Mouse (Mus musculus): ENCODE measurements around the gene Ppp1r9a. TPM values are rescaled to one million over a fixed set of nuclear protein-coding genes. Genes with fewer than 3 reads are reported as not detected.
"Not testable (repeated sequence)": the region's sequence is repeated elsewhere in the genome, so short reads cannot be mapped to it uniquely, and the experiment has no call there.

The Ppp1r9a gene
- polyA plus RNA-seq, 1 experiment from 2014 or later: 18.7 TPM

DNA sequence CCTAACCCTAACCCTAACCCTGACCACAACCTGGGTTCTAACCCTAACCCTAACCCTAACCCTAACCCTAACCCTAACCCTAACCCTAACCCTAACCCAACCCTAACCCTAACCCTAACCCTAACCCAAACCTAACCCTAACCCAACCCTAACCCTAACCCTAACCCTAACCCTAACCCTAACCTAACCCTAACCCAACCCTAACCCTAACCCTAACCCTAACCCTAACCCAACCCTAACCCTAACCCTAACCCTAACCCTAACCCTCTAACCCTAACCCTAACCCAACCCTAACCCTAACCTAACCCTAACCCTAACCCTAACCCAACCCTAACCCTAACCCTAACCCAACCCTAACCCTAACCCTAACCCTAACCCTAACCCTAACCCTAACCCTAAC is 21.1 kb downstream of the Ppp1r9a start:
- H3K4me3 ChIP-seq; DNase-seq (ENCODE audit: extremely low spot score, low spot score): not testable (repeated sequence)
- H3K36me3 ChIP-seq (replicated peaks): peaks cover 28% of the 10 kb centered on the region

DNA sequence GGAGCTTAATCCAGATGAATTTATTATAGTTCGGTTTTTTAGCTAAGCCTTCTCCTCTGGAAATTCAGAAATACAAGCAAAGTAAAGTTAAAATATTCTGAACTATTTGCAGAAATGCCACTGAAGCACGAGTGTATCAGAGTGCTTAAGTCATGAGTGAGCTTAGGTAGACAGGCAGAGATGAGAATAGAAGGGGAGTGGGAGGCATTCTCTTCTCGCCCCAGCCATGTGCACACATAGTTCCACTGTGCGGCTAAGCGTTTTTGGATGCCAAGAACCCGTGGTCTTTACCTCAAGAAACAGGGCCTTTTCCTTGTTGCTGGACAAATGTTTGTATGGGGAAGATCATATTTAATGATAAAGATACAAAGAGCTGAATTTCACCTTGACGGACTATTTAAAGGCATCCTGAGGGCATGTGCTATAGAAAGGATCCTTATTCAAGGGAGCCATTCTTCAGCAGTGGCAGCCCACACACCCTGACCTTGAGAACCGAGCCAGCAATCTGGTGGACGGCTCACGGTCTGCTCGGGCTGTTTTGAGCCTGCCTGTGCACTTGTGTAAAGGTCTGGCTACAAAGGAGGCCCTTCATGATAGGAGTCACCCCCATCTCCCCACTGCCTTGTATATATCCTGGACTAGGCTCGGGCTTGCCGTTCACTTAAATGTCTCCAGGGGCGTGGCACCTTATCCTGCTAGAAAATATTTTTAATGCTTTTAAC is 23.4 kb downstream of the Ppp1r9a start:
- 81% methylated on average over 14 of the region's 14 CpGs for WGBS
- Histone ChIP-seq H3K36me3 (replicated peaks) (peaks cover 10% of the 10 kb centered on the region), H3K4me1 (peaks cover 12% of the 10 kb centered on the region), H3K27ac (no peak overlapping the region), H3K4me3 (no peak overlapping the region), H3K9me3 (no peaks in the 10 kb centered on the region), H3K27me3 (ENCODE audit: poor library complexity, severe bottlenecking) (no peaks in the 10 kb centered on the region)
- DNase-seq (ENCODE audit: extremely low spot score, low spot score): no peak

More for the DNA sequence above, 21.1 kb downstream of the Ppp1r9a start:
- not testable (repeated sequence) for H3K27ac ChIP-seq; H3K4me1 ChIP-seq; H3K27me3 ChIP-seq (ENCODE audit: poor library complexity, severe bottlenecking); H3K9me3 ChIP-seq

DNA sequence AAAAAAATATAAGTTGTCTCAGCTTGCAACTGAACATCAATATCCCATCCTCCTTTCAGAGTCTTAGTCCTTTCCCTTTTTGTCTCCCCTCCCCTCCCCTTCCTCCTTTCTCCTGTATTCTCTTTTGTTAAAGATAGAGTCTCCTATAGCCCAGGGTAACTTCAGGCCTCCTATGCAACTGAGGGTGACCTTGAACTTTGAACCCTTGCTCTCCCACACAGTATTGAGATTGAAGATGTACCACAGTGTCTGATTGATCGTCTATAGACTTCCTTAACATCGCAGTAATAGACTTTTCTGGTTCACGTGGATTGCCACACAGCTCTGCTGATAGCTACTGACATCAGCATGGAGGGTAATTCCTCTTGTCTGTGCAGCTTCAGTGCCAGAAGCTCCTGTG is 27.6 kb downstream of the Ppp1r9a start:
- 92% methylated on average over 3 of the region's 3 CpGs for WGBS
- no peak for DNase-seq (ENCODE audit: extremely low spot score, low spot score)
- H3K4me1 ChIP-seq: peaks cover 12% of the 10 kb centered on the region

DNA sequence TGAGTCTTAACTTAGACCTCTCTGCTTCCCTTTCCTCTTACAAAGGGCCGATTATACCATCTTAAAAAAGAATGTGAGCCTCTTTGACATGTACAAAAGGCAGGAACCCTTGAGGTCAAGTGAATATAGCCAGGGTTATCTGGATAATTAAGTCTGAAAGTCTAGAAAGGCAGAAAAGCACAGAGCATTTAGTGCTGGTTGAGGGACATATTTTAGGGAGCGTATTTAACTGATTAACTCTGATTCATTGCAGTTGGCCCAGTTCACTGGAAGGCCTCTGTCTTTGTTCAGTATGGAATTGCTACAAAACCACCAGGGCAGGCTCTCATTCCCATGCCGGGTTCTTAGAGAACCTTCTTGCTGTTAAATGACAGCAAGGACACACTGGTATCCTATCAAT is 36.2 kb downstream of the Ppp1r9a start:
- no peaks in the 10 kb centered on the region for H3K9me3 ChIP-seq
- H3K4me3 ChIP-seq: no peak overlapping the region
- H3K36me3 ChIP-seq (replicated peaks): no peaks in the 10 kb centered on the region
- peaks cover 18% of the 10 kb centered on the region; the same call in 1 of the 2 replicates for H3K27me3 ChIP-seq (ENCODE audit: poor library complexity, severe bottlenecking)
- H3K4me1 ChIP-seq: peaks cover 46% of the 10 kb centered on the region
- no peak for DNase-seq (ENCODE audit: extremely low spot score, low spot score)
- peak overlapping the region; percentile 72 for H3K27ac ChIP-seq
- WGBS: 2% methylated on average over 3 of the region's 3 CpGs

More for the DNA sequence above, 27.6 kb downstream of the Ppp1r9a start:
- no peaks in the 10 kb centered on the region for H3K9me3 ChIP-seq
- no peaks in the 10 kb centered on the region for H3K27me3 ChIP-seq (ENCODE audit: poor library complexity, severe bottlenecking)
- H3K4me3 ChIP-seq: no peak overlapping the region
- H3K36me3 ChIP-seq (replicated peaks): peaks cover 5% of the 10 kb centered on the region
- H3K27ac ChIP-seq: no peak overlapping the region

DNA sequence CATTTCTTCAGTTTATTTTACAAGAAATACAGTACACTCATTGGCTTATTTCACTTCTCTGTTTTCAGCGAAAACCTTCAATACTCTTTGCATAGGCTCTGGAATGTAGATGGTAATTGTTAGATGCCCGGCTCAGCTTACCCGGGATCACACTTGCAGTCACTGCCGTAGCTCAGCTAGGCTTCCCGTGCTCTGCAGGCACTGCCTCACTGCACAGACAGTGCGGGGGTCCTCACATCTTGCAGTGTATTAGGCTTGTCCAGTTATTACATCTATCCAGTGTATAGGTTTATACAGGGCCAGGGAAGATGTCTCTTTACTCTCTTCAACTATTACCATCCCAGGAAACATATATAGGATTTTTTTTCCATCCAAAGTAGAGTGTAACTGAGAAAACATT is 37.4 kb downstream of the Ppp1r9a start:
- Histone ChIP-seq H3K4me3 (no peak overlapping the region), H3K36me3 (replicated peaks) (no peaks in the 10 kb centered on the region), H3K27ac (peak overlapping the region; percentile 72; the same call in 1 of the 2 replicates), H3K4me1 (peaks cover 46% of the 10 kb centered on the region), H3K9me3 (no peaks in the 10 kb centered on the region), H3K27me3 (ENCODE audit: poor library complexity, severe bottlenecking) (peaks cover 18% of the 10 kb centered on the region; the same call in 1 of the 2 replicates)
- DNase-seq (ENCODE audit: extremely low spot score, low spot score): no peak
- 58% methylated on average over 6 of the region's 6 CpGs for WGBS

DNA sequence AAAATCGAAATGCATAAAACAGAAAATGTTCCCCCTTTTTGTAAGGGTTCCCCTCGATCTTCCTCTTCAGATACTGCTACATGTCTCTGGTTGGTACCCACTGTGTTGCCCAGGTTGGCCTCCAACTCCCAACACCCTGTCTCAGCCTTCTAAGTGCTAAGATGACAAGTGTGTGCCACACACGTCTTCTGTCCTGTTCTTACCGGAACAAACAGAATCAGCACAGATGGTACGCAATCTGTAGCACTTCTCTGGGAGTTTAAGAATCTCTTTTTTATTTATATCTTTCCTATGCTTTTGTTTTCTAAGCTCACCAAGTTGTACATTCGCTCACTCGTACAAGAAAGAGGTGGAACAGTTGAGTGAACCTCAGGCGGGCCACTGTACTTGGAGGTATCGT is 37.9 kb downstream of the Ppp1r9a start:
- H3K36me3 ChIP-seq (replicated peaks): no peaks in the 10 kb centered on the region
- H3K27me3 ChIP-seq (ENCODE audit: poor library complexity, severe bottlenecking): peaks cover 18% of the 10 kb centered on the region; the same call in 1 of the 2 replicates
- no peak for DNase-seq (ENCODE audit: extremely low spot score, low spot score)
- 92% methylated on average over 9 of the region's 9 CpGs for WGBS
- no peak overlapping the region for H3K4me3 ChIP-seq
- no peaks in the 10 kb centered on the region for H3K9me3 ChIP-seq
- H3K27ac ChIP-seq: no peak overlapping the region
- peaks cover 46% of the 10 kb centered on the region for H3K4me1 ChIP-seq

DNA sequence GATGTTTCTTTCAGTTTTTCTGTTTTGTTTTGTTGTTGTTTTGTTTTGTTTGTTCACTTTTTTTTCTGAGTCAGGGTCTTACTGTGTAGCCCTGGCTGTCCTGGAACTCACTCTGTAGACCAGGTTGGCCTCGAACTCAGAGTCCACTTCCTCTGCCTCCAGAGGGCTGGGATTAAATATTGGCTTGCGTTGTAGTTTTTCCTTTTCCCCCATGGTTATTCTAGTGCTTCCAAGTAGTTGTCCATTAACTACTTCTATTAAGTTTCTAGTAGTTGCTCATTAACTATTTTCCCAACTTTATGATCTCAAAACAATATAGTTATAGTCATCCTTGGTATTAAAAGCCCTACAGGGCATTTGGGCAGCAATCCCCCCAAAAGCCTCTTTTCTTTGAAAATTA is 41.1 kb downstream of the Ppp1r9a start:
- 89% methylated on average over 2 of the region's 2 CpGs for WGBS

DNA sequence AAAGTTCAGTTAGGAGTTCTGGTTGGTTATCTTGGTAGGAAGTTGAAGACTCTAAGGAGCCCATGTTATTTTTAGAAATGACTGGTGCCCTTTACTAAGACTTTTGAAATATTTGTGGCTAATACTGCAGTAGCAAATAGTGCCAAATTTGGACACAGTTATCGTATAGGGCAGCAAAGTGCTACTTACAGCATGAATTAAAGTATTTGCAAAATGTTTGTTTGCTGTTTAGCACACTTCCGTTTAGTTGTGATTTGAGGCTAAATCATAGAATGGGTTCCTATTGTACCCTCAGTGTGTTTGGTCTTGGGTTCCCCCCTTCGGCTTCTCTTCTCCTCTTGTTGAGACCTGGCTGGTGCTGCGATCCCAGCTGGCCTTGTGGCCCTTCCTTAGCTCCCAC is 45.3 kb downstream of the Ppp1r9a start:
- no peak for DNase-seq (ENCODE audit: extremely low spot score, low spot score)
- Histone ChIP-seq H3K4me3 (no peak overlapping the region), H3K27me3 (ENCODE audit: poor library complexity, severe bottlenecking) (no peaks in the 10 kb centered on the region), H3K4me1 (peaks cover 14% of the 10 kb centered on the region), H3K27ac (0 out of 2 replicates have a peak overlapping the region, but pooled peaks have one; percentile 21), H3K36me3 (replicated peaks) (no peaks in the 10 kb centered on the region), H3K9me3 (no peaks in the 10 kb centered on the region)
- 97% methylated on average over 4 of the region's 4 CpGs for WGBS

More for the DNA sequence above, 41.1 kb downstream of the Ppp1r9a start:
- no peaks in the 10 kb centered on the region for H3K27me3 ChIP-seq (ENCODE audit: poor library complexity, severe bottlenecking)
- peaks cover 16% of the 10 kb centered on the region for H3K4me1 ChIP-seq
- no peak overlapping the region for H3K4me3 ChIP-seq
- DNase-seq (ENCODE audit: extremely low spot score, low spot score): no peak
- no peaks in the 10 kb centered on the region for H3K36me3 ChIP-seq (replicated peaks)
- no peaks in the 10 kb centered on the region for H3K9me3 ChIP-seq
- H3K27ac ChIP-seq: no peak overlapping the region

DNA sequence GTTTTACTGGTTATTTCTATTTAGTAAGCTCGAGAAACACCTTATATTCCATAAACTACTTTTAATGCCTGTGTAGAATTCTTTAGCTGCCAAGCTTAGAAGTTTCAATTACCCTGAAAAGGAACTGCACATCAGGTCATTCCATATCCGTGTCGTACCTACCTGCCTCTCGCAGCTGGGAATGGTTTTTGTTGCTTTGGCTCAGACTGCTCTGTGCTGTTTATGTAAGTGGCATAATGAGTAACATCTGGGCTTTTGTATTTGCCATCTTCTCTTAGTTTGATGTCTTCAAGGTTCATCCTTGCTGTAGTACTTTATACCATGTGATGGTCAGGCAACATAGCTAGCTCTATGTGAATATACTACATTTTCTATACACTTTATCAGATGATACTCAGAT is 47.0 kb downstream of the Ppp1r9a start:
- Histone ChIP-seq H3K27ac (no peak overlapping the region), H3K4me3 (no peak overlapping the region), H3K36me3 (replicated peaks) (no peaks in the 10 kb centered on the region), H3K9me3 (no peaks in the 10 kb centered on the region), H3K4me1 (peaks cover 17% of the 10 kb centered on the region), H3K27me3 (ENCODE audit: poor library complexity, severe bottlenecking) (no peaks in the 10 kb centered on the region)
- no peak for DNase-seq (ENCODE audit: extremely low spot score, low spot score)
- 72% methylated on average over 4 of the region's 4 CpGs for WGBS

DNA sequence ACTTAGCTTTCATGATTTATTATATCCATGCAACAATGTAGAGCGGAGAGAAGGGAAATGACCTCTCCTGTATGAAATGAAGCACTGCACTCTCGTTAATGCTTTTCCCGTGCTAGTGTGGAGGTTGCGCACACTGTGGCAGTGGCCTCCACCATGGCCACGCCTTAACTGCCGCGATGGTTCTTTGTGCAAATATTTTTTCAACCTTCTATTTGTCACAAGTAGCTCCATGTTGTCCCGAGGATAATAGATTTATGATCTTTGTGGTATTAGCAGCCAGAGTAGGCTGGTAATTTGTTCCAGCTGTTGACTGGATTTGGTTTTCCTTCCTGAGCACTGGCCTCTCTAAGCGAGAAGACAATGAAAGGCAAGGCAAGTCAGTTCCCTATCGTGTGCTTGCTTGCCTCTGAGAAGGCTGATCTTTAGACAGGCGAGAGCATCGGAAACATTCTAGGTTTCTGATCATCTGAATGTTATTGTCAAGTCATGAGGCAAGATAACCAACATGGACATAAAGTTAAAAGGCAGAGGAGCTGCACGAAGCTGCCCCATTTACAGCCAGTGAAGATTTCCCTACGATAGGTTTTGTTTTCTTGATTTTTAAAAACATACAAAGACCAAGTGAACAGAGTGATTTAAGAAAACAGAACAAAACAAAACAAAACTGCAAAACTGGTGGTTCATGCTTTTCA is 50.5 kb downstream of the Ppp1r9a start:
- 0 out of 2 replicates have a peak overlapping the region, but pooled peaks have one; percentile 25 for H3K27ac ChIP-seq

DNA sequence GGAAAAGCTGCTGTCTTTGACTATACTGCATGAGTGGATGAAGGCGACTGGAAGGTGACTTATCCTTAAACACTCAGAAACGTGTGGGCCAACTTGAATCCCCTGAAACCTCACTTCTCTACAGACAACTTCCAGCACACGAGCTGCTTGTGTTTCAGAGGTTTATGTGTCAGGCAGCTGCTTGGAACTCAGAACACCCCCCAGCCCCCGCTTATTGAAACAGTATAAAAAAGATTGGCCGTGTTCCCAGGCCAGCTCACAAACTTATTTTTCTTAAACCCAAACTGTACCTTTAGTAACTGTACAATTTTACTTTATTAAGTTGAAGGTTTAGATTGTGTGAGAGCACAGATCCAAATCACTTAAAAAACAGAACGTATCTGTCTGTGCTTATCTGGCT is 53.9 kb downstream of the Ppp1r9a start:
- no peak overlapping the region for H3K4me3 ChIP-seq
- peaks cover 3% of the 10 kb centered on the region; the same call in 1 of the 2 replicates for H3K4me1 ChIP-seq
- H3K27ac ChIP-seq: no peak overlapping the region
- no peaks in the 10 kb centered on the region for H3K36me3 ChIP-seq (replicated peaks)
- 88% methylated on average over 6 of the region's 6 CpGs for WGBS
- no peaks in the 10 kb centered on the region for H3K9me3 ChIP-seq
- no peak for DNase-seq (ENCODE audit: extremely low spot score, low spot score)
- no peaks in the 10 kb centered on the region for H3K27me3 ChIP-seq (ENCODE audit: poor library complexity, severe bottlenecking)

More for the DNA sequence above, 50.5 kb downstream of the Ppp1r9a start:
- Histone ChIP-seq H3K27me3 (ENCODE audit: poor library complexity, severe bottlenecking) (no peaks in the 10 kb centered on the region), H3K4me3 (no peak overlapping the region), H3K4me1 (peaks cover 17% of the 10 kb centered on the region), H3K36me3 (replicated peaks) (no peaks in the 10 kb centered on the region), H3K9me3 (no peaks in the 10 kb centered on the region)
- 80% methylated on average over 14 of the region's 14 CpGs for WGBS
- no peak for DNase-seq (ENCODE audit: extremely low spot score, low spot score)

DNA sequence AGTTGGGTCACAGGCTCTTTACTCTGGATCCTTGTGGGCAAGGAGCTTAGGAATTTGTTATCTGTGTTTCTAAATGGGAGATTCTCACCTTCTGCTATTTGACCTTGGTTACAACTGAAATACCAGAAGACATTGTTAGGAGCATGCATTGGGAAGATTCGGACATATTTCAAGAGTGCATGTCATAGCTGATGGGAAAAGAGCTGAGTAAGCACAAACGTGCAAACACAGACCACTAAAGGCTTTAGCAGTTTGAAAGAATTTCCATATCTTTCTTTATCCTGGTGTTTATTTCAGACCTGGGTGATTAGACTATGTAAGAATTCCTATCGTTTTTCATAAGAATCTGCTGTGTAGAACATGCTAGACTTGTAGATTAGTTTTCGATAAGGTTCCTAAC is 59.5 kb downstream of the Ppp1r9a start:
- no peak overlapping the region for H3K4me3 ChIP-seq
- WGBS: 89% methylated on average over 4 of the region's 4 CpGs
- H3K4me1 ChIP-seq: peaks cover 13% of the 10 kb centered on the region
- no peak for DNase-seq (ENCODE audit: extremely low spot score, low spot score)
- no peak overlapping the region for H3K27ac ChIP-seq
- H3K9me3 ChIP-seq: no peaks in the 10 kb centered on the region
- H3K27me3 ChIP-seq (ENCODE audit: poor library complexity, severe bottlenecking): no peaks in the 10 kb centered on the region
- H3K36me3 ChIP-seq (replicated peaks): peaks cover 2% of the 10 kb centered on the region; the same call in 1 of the 2 replicates

DNA sequence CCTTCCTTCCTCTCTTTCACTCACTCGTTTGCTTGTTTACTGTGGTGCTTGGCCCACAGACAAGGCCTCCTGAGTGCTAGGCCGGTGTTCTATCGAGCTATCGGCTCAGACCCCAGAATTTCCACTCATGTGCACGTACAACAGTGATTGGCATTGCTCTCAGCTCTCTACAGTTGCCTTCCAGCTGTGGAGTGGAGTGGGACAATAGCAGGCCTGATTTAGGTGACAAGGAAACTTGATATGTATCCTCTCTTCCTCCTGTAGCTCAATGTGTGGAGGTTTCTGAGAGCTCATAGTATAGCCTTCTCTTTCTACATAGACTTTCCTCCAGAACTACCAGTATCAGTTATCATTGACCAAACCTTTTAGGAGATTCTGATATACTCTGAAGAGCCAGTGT is 60.3 kb downstream of the Ppp1r9a start:
- 0 out of 2 replicates have a peak overlapping the region, but pooled peaks have one; percentile 30 for H3K27ac ChIP-seq

More for the DNA sequence above, 60.3 kb downstream of the Ppp1r9a start:
- H3K4me3 ChIP-seq: no peak overlapping the region
- H3K27me3 ChIP-seq (ENCODE audit: poor library complexity, severe bottlenecking): no peaks in the 10 kb centered on the region
- no peak for DNase-seq (ENCODE audit: extremely low spot score, low spot score)
- H3K36me3 ChIP-seq (replicated peaks): peaks cover 2% of the 10 kb centered on the region; the same call in 1 of the 2 replicates
- H3K9me3 ChIP-seq: peaks cover under 1% of the 10 kb centered on the region; the same call in 1 of the 2 replicates
- H3K4me1 ChIP-seq: peaks cover 13% of the 10 kb centered on the region
- 75% methylated on average over 5 of the region's 5 CpGs for WGBS
